Mouse (Mus musculus): ENCODE measurements at regions not wholly inside any gene's neighbourhood (a gene's known extent, or its start where the extent isn't known, plus 50 kb on each side); places are given as distances from the start of the nearest gene placed in this dataset.
"Not testable (repeated sequence)": the region's sequence is repeated elsewhere in the genome, so short reads cannot be mapped to it uniquely, and the experiment has no call there.

- no peak for DNase-seq (ENCODE audit: low spot score)
Observed at GRCm38 (mm10) chr14:114485781-114486180, 606.2 kb upstream of the Gpc5 start.

DNA sequence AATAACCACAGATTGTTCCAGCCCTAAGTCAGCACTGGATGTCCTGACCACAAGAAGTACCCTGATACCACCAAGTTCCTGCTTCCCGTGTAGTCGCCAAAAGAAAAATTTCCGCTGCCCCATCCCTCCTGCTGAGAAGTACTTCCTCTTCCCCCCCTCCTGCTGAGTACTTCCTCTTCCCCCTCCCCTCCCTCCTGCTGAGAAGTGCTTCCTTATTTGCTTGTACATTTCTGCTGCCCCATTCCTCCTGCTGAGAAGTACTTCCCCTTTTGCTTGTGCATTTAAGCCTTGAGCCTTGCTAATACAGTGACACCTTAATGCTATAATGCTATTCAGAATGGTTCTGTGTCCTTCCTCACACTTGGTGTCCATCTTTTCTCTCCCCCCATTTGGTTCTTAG is 598.6 kb upstream of the Gpc5 start:
- not testable (repeated sequence) for DNase-seq (ENCODE audit: low spot score)

DNA sequence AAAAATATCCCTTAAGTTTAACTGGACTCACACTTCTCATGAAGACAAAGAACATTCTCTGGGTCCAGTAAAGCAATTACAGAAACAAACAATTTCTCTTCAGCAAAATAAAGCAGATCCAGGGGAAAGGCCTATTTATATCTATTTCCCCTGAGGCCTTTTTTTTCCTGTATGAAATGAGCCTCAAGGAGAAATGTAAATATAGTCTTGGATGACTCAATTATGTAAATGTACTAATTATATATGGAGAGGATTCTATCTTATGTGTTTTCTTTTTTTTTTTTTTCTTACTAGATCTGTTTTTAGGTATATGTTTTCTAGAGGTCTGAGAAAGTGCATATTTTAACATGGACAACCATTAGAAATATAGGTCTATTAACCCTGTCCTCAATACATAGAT is 587.0 kb upstream of the Gpc5 start:
- DNase-seq (ENCODE audit: low spot score) = no peak

GRCm38 (mm10) chr14:114547910-114548680 is 543.9 kb upstream of the Gpc5 start:
- DNase-seq (ENCODE audit: low spot score) = no peak

- DNase-seq (ENCODE audit: low spot score) = no peak
Observed at GRCm38 (mm10) chr14:114549101-114549500, 542.9 kb upstream of the Gpc5 start.

DNA sequence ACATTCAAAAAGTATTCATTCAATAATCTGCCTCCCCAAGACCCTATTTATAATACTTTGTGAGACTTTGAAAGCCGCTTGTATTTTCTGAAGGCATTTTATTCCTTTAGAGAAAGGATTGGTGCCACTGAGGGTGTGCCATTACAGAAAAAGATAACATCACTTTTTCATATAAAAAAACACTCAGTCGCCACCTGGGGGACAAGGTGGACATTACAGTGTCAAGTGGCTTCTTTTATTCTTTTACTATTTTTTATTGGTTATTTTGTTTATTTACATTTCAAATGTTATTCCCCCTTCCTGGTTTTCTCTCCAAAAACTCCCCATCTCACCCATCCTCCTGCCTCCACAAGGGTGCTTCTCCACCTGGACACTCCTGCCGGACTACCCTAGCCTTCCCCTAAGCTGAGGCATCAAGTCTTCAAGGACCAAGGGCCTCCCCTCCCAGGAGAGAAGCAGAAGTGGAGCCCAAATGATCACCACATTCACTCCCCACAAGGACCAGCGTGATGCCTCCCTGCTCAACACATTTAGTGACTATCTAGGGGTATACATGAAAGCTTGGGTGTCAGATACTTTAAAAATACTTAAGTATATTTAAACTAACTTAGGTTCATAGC is 525.5 kb upstream of the Gpc5 start:
- DNase-seq (ENCODE audit: low spot score) = no peak

GRCm38 (mm10) chr14:114567673-114568309 is 524.2 kb upstream of the Gpc5 start:
- DNase-seq (ENCODE audit: low spot score) = peak; percentile 0

GRCm38 (mm10) chr14:114587367-114588064 is 504.5 kb upstream of the Gpc5 start:
- DNase-seq (ENCODE audit: low spot score) = no peak

GRCm38 (mm10) chr14:114609296-114609695 is 482.7 kb upstream of the Gpc5 start:
- no peak for DNase-seq (ENCODE audit: low spot score)

GRCm38 (mm10) chr14:114612400-114612799 is 479.6 kb upstream of the Gpc5 start:
- DNase-seq (ENCODE audit: low spot score) = no peak

GRCm38 (mm10) chr14:114656636-114657035 is 435.4 kb upstream of the Gpc5 start:
- DNase-seq (ENCODE audit: low spot score) = no peak

DNA sequence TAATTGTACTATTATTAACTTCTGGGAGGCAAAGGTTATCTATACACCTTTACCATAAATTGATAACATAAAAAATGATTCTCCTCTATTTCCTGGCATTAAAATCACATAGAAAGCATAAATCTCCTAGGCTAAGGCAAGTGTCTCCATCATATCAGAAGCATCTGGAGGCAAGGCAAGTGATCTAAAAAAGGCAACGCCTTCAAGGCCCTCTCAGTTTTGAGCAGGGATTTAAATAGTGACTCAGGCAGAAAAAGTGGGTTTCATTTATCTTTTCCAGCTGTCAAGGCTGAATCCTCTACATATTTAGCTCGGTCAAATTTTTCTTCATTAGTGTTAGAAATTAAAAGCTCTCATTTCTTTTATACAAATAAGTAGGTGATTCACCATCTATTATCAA is 430.0 kb upstream of the Gpc5 start:
- no peak for DNase-seq (ENCODE audit: low spot score)

DNA sequence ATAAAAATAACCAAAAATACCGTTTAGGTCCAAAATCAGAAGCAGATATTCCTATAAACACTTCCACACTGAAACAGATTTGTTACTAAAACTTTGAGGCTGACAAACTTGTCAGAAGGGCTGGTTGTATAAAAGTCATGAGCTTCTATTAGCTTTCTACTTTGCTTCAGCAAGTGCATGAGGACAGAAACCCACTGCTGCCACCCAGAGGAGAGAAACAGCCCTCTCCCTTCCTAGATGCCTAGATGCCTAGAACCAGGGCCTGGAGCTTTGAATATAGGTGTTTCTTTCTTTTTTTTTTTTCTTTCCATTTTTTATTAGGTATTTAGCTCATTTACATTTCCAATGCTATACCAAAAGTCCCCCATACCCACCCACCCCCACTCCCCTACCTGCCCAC is 406.9 kb upstream of the Gpc5 start:
- no peak for DNase-seq (ENCODE audit: low spot score)

- no peak for DNase-seq (ENCODE audit: low spot score)
Observed at GRCm38 (mm10) chr14:114694930-114695329, 397.1 kb upstream of the Gpc5 start.

GRCm38 (mm10) chr14:114697543-114697942 is 394.5 kb upstream of the Gpc5 start:
- DNase-seq (ENCODE audit: low spot score) = no peak

DNA sequence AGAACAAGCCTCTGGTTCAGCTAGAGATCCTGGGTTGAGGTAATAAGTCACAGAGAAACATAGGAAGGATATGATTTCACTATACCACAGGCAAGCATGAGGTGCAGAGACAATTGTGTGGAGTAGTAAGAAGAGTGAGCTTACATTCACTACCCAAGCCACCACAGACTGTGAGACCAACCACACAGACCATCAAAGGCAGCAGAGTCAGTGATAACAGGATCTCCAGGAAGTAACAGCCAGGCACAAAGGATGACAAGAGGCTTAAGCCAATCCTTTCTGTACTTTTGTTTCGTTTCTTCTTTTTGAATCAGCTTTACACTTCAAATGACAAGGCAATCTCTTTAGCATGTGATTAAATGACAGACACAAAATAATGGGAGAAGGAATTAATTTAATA is 368.9 kb upstream of the Gpc5 start:
- no peak for DNase-seq (ENCODE audit: low spot score)

GRCm38 (mm10) chr14:114767323-114767722 is 324.7 kb upstream of the Gpc5 start:
- no peak for DNase-seq (ENCODE audit: low spot score)

DNA sequence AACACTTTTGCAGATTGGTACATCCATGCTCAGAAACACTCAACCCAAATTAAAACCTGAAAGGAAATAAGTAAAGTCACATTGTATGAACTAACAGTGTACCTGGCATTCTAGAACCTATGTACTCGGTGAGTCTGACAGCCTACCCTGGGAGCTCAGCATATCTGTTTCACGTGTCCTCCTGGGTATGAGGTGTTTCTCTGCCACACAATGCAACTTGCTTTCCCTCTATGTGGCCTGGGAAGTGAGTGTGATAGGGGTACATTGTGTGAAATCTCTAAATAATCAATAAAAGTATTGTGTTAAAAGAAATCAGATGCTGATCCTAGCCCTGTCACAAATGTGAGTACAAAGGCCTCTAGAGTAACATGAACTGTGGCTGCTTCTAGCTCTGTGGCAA is 315.3 kb upstream of the Gpc5 start:
- DNase-seq (ENCODE audit: low spot score) = no peak

GRCm38 (mm10) chr14:114781821-114782220 is 310.2 kb upstream of the Gpc5 start:
- DNase-seq (ENCODE audit: low spot score) = no peak

- DNase-seq (ENCODE audit: low spot score) = peak; percentile 20
Observed at GRCm38 (mm10) chr14:114790946-114791830, 300.8 kb upstream of the Gpc5 start.

DNA sequence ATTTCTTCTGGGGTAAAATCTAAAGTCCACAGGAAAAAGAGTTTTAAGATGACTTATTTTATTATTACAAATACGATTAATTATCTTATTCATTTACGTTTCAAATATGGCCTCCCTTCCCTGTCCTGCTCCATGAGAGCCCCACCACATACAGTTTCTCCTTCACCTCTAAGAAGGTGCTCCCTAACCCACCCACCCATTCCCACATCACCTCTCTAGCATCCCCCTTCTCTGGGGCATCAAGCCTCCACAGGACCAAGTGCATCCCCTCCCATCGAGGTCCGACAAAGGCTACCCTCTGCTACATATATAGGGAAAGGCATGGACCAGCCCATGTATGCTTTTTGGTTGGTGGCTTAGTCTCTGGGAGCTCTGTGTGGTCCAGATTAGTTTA is 300.2 kb upstream of the Gpc5 start:
- DNase-seq (ENCODE audit: low spot score) = no peak

GRCm38 (mm10) chr14:114804643-114805042 is 287.4 kb upstream of the Gpc5 start:
- no peak for DNase-seq (ENCODE audit: low spot score)

All from c-Kit-positive CD71-positive TER-119-positive erythroid progenitor cells, embryonic 14.5 days (primary cell).